Mouse (Mus musculus) ES-Bruce4 (cell line): ENCODE measurements around the gene Rab22a. TPM values are rescaled to one million over a fixed set of nuclear protein-coding genes. Genes with fewer than 3 reads are reported as not detected.
"Not testable (repeated sequence)": the region's sequence is repeated elsewhere in the genome, so short reads cannot be mapped to it uniquely, and the experiment has no call there.

Source experiments
- H3K27ac ChIP-seq: 2 replicates; pipeline ENCODE4 v1.5.1; 2012; ENCODE audit warnings: low read length, inconsistent platforms; ENCODE audit not compliant: insufficient read depth
- H3K27me3 ChIP-seq: 2 replicates; pipeline ENCODE4 v1.6.1; 2012; ENCODE audit warnings: mild to moderate bottlenecking, low read length, inconsistent platforms; ENCODE audit not compliant: control insufficient read depth, poor library complexity, insufficient read depth, severe bottlenecking
- H3K36me3 ChIP-seq: 2 replicates; pipeline ENCODE4 v1.6.1; 2012; ENCODE audit warnings: inconsistent platforms, mild to moderate bottlenecking, low read length, moderate library complexity; ENCODE audit not compliant: control insufficient read depth, poor library complexity, insufficient read depth, severe bottlenecking
- H3K4me1 ChIP-seq: one replicate; pipeline ENCODE4 v1.8.1; 2011; ENCODE audit warnings: low read length; ENCODE audit not compliant: control insufficient read depth, insufficient read depth
- H3K4me3 ChIP-seq: 2 replicates; pipeline ENCODE4 v1.5.1; 2011; ENCODE audit warnings: low read depth, mild to moderate bottlenecking, low read length
- H3K9ac ChIP-seq: 2 replicates; pipeline ENCODE4 v1.6.1; 2012; ENCODE audit warnings: low read depth, mild to moderate bottlenecking, inconsistent platforms; ENCODE audit not compliant: poor library complexity, severe bottlenecking
- H3K9me3 ChIP-seq: replicated peaks from 2 replicates; pipeline ENCODE4 v1.6.1; 2012; ENCODE audit warnings: mild to moderate bottlenecking, low read length, inconsistent platforms; ENCODE audit not compliant: control insufficient read depth, poor library complexity, insufficient read depth, severe bottlenecking
- CTCF ChIP-seq: IDR thresholded peaks from one replicate; pipeline ENCODE4 v1.8.1; 2011; ENCODE audit warnings: low read depth, low read length
- EP300 ChIP-seq: IDR thresholded peaks from 2 replicates; pipeline ENCODE4 v1.6.1; 2011; ENCODE audit warnings: low read depth, low read length; ENCODE audit not compliant: insufficient read depth
- POLR2A ChIP-seq: IDR thresholded peaks from one replicate; pipeline ENCODE4 v1.8.1; 2011; ENCODE audit warnings: low read length; ENCODE audit not compliant: insufficient read depth
- polyA plus RNA-seq: library from polyadenylated mRNA; stranded (reverse); fragments of >200 nt; gene quantifications from 2 replicates; pipeline ENCODE4 v1.2.4, GENCODE M21; 2011; ENCODE audit warnings: low read depth; ENCODE audit not compliant: missing spikeins, insufficient read depth, insufficient read length

The Rab22a gene
- polyA plus RNA-seq, 1 experiment = 27.7 TPM

GRCm38 (mm10) chr2:173705827-173706551 lies 46.4 kb downstream of the Rab22a start:
- no peaks in the 10 kb centered on the region for H3K27me3 ChIP-seq
- no peaks in the 10 kb centered on the region for H3K4me1 ChIP-seq
- no peak for TF ChIP-seq CTCF
- TF ChIP-seq EP300 = no peak
- no peak for TF ChIP-seq POLR2A
- no peak overlapping the region for H3K4me3 ChIP-seq
- no peak overlapping the region for H3K9ac ChIP-seq
- no peak overlapping the region for H3K27ac ChIP-seq
- no peaks in the 10 kb centered on the region; the same call in 1 of the 2 replicates for H3K36me3 ChIP-seq
- H3K9me3 ChIP-seq = no peaks in the 10 kb centered on the region

- not testable (repeated sequence) for H3K4me1 ChIP-seq, H3K27me3 ChIP-seq, H3K4me3 ChIP-seq, H3K36me3 ChIP-seq, H3K27ac ChIP-seq, H3K9me3 ChIP-seq, H3K9ac ChIP-seq
These were observed 48.1 kb downstream of the Rab22a start for GRCm38 (mm10) chr2:173707626-173708025.

GRCm38 (mm10) chr2:173710193-173710592 lies 50.6 kb downstream of the Rab22a start:
- H3K9me3 ChIP-seq = no peaks in the 10 kb centered on the region
- H3K4me3 ChIP-seq = no peak overlapping the region
- no peaks in the 10 kb centered on the region for H3K27me3 ChIP-seq
- H3K4me1 ChIP-seq = no peaks in the 10 kb centered on the region
- no peak overlapping the region for H3K9ac ChIP-seq
- H3K36me3 ChIP-seq = no peaks in the 10 kb centered on the region
- TF ChIP-seq CTCF (no peak), EP300 (no peak), POLR2A (no peak)
- no peak overlapping the region for H3K27ac ChIP-seq

- H3K4me1 ChIP-seq = no peaks in the 10 kb centered on the region
- H3K36me3 ChIP-seq = no peaks in the 10 kb centered on the region
- H3K9me3 ChIP-seq = no peaks in the 10 kb centered on the region
- H3K4me3 ChIP-seq = no peak overlapping the region
- H3K27ac ChIP-seq = no peak overlapping the region
- no peak for TF ChIP-seq CTCF
- TF ChIP-seq POLR2A = no peak
- no peak for TF ChIP-seq EP300
- no peak overlapping the region for H3K9ac ChIP-seq
- no peaks in the 10 kb centered on the region for H3K27me3 ChIP-seq
These were observed 53.1 kb downstream of the Rab22a start for GRCm38 (mm10) chr2:173712656-173713055.

GRCm38 (mm10) chr2:173713241-173713640 lies 53.7 kb downstream of the Rab22a start:
- Histone ChIP-seq H3K4me1 (no peaks in the 10 kb centered on the region), H3K4me3 (no peak overlapping the region), H3K36me3 (no peaks in the 10 kb centered on the region), H3K9me3 (no peaks in the 10 kb centered on the region), H3K27ac (no peak overlapping the region), H3K27me3 (no peaks in the 10 kb centered on the region), H3K9ac (no peak overlapping the region)
- no peak for TF ChIP-seq CTCF
- TF ChIP-seq EP300 = no peak
- no peak for TF ChIP-seq POLR2A

- Histone ChIP-seq H3K27ac (no peak overlapping the region), H3K27me3 (no peaks in the 10 kb centered on the region), H3K9ac (no peak overlapping the region), H3K9me3 (no peaks in the 10 kb centered on the region), H3K4me1 (no peaks in the 10 kb centered on the region), H3K36me3 (no peaks in the 10 kb centered on the region), H3K4me3 (no peak overlapping the region)
- TF ChIP-seq CTCF (no peak), POLR2A (no peak), EP300 (no peak)
These were observed 55.2 kb downstream of the Rab22a start for GRCm38 (mm10) chr2:173714620-173715218.
